Mouse (Mus musculus) kidney, postnatal 0 days (tissue): ENCODE measurements around the gene Cpz. TPM values are rescaled to one million over a fixed set of nuclear protein-coding genes. Genes with fewer than 3 reads are reported as not detected.

Experiments
- ATAC-seq: fragments of 200-750 bp; cut with Nextera tagmentation; replicated peaks from 2 replicates; pipeline ENCODE4 v1.8.0; 2017; ENCODE audit warnings: low read depth, moderate number of reproducible peaks, moderate TSS enrichment, moderate library complexity; ENCODE audit not compliant: low FRiP score
- DNase-seq: peaks from one replicate; pipeline ENCODE4 v3.0.0-alpha.2; 2016; ENCODE audit warnings: low spot score
- H3K27ac ChIP-seq: fragments of 300-500 bp; sonication (generic); 2 replicates; pipeline ENCODE4 v1.5.1; 2014; ENCODE audit warnings: mild to moderate bottlenecking
- H3K27me3 ChIP-seq: fragments of 300-500 bp; sonication (generic); 2 replicates; pipeline ENCODE4 v1.6.1; 2014; ENCODE audit warnings: low read length, mixed read lengths; ENCODE audit not compliant: insufficient read depth
- H3K36me3 ChIP-seq: fragments of 300-500 bp; sonication (generic); 2 replicates; pipeline ENCODE4 v1.6.1; 2014; ENCODE audit warnings: low read length, mixed read lengths; ENCODE audit not compliant: insufficient read depth
- H3K4me1 ChIP-seq: fragments of 300-500 bp; sonication (generic); replicated peaks from 2 replicates; pipeline ENCODE4 v1.6.1; 2014; ENCODE audit warnings: antibody characterized with exemption, low read length, mixed read lengths; ENCODE audit not compliant: insufficient read depth
- H3K4me2 ChIP-seq: fragments of 300-500 bp; sonication (generic); 2 replicates; pipeline ENCODE4 v1.6.1; 2014; ENCODE audit warnings: mild to moderate bottlenecking, low read length, moderate library complexity, mixed read lengths
- H3K4me3 ChIP-seq: fragments of 300-500 bp; sonication (generic); replicated peaks from 2 replicates; pipeline ENCODE4 v1.5.1; 2014; ENCODE audit warnings: low read depth, low read length
- H3K9ac ChIP-seq: fragments of 300-500 bp; sonication (generic); 2 replicates; pipeline ENCODE4 v1.6.1; 2014; ENCODE audit warnings: low read depth, low read length
- H3K9me3 ChIP-seq: fragments of 300-500 bp; sonication (generic); replicated peaks from 2 replicates; pipeline ENCODE4 v1.6.1; 2016; ENCODE audit warnings: low read length, inconsistent platforms, mixed read lengths
- CTCF ChIP-seq: IDR thresholded peaks from 2 replicates; pipeline ENCODE4 v1.5.1; 2016; ENCODE audit warnings: antibody characterized with exemption, low read depth, mild to moderate bottlenecking, moderate library complexity
- WGBS: fragments of 180-500 bp; shearing (Covaris S2); extraction: QIAGEN DNeasy Blood & Tissue Kit; methylation state at CpG from one replicate; pipeline ENCODE4 v1.1.7; 2014; 5-methylcytosine and 5-hydroxymethylcytosine counted together
- polyA plus RNA-seq: library from polyadenylated mRNA; unstranded; fragments of >200 nt; fragmentation: Nextera tagmentation; extraction: Ambion mirVana; gene quantifications from 2 replicates; pipeline ENCODE4 v1.2.1, GENCODE M21; 2015

Gene Cpz
- polyA plus RNA-seq, 1 experiment from 2014 or later, result 4.7 TPM

GRCm38 (mm10) chr5:35497344-35497743, 28.2 kb downstream of the Cpz start:
- no peak for TF ChIP-seq CTCF
- WGBS, result 52% methylated on average over 7 of the region's 7 CpGs
- ATAC-seq (no peak), DNase-seq (no peak)
- no peak overlapping the region for H3K4me3 ChIP-seq
- H3K9ac ChIP-seq, result no peak overlapping the region
- H3K36me3 ChIP-seq, result no peaks in the 10 kb centered on the region
- 0 out of 2 replicates have a peak, but pooled peaks cover 7% of the 10 kb centered on the region for H3K4me1 ChIP-seq
- H3K4me2 ChIP-seq, result no peak overlapping the region
- no peak overlapping the region for H3K27ac ChIP-seq
- no peaks in the 10 kb centered on the region for H3K27me3 ChIP-seq
- H3K9me3 ChIP-seq, result no peaks in the 10 kb centered on the region

GRCm38 (mm10) chr5:35495989-35496388, 29.5 kb downstream of the Cpz start:
- no peak overlapping the region for H3K9ac ChIP-seq
- H3K36me3 ChIP-seq, result no peaks in the 10 kb centered on the region
- DNase-seq, result no peak
- TF ChIP-seq CTCF, result no peak
- H3K4me3 ChIP-seq, result no peak overlapping the region
- WGBS, result 27% methylated on average over 5 of the region's 5 CpGs
- 0 out of 2 replicates have a peak, but pooled peaks cover 7% of the 10 kb centered on the region for H3K4me1 ChIP-seq
- ATAC-seq, result no peak
- no peaks in the 10 kb centered on the region for H3K27me3 ChIP-seq
- H3K27ac ChIP-seq, result no peak overlapping the region
- H3K4me2 ChIP-seq, result no peak overlapping the region
- H3K9me3 ChIP-seq, result no peaks in the 10 kb centered on the region

- Histone ChIP-seq H3K36me3 (no peaks in the 10 kb centered on the region), H3K4me2 (no peak overlapping the region), H3K4me3 (no peak overlapping the region), H3K9ac (0 out of 2 replicates have a peak overlapping the region, but pooled peaks have one; percentile 18), H3K27me3 (no peaks in the 10 kb centered on the region), H3K4me1 (0 out of 2 replicates have a peak, but pooled peaks cover 7% of the 10 kb centered on the region), H3K9me3 (no peaks in the 10 kb centered on the region), H3K27ac (0 out of 2 replicates have a peak overlapping the region, but pooled peaks have one; percentile 11)
- ATAC-seq (peak; percentile 76), DNase-seq (peak; percentile 22)
- TF ChIP-seq CTCF, result no peak
- 9% methylated on average over 8 of the region's 8 CpGs for WGBS
Measured at GRCm38 (mm10) chr5:35494773-35495390, 30.6 kb downstream of the Cpz start.

GRCm38 (mm10) chr5:35493770-35494169, 31.7 kb downstream of the Cpz start:
- Histone ChIP-seq H3K4me3 (no peak overlapping the region), H3K9ac (no peak overlapping the region), H3K4me1 (0 out of 2 replicates have a peak, but pooled peaks cover 7% of the 10 kb centered on the region), H3K4me2 (no peak overlapping the region), H3K36me3 (no peaks in the 10 kb centered on the region), H3K27me3 (no peaks in the 10 kb centered on the region), H3K27ac (no peak overlapping the region), H3K9me3 (no peaks in the 10 kb centered on the region)
- ATAC-seq, result no peak
- WGBS, result 26% methylated on average over 12 of the region's 12 CpGs
- DNase-seq, result no peak
- TF ChIP-seq CTCF, result no peak

GRCm38 (mm10) chr5:35479521-35479920, 46.0 kb downstream of the Cpz start:
- Histone ChIP-seq H3K27ac (no peak overlapping the region), H3K4me3 (no peak overlapping the region), H3K4me2 (no peak overlapping the region), H3K36me3 (no peaks in the 10 kb centered on the region), H3K9me3 (no peaks in the 10 kb centered on the region), H3K27me3 (no peaks in the 10 kb centered on the region), H3K4me1 (no peaks in the 10 kb centered on the region), H3K9ac (no peak overlapping the region)
- no peak for TF ChIP-seq CTCF
- DNase-seq (no peak), ATAC-seq (no peak)
- 21% methylated on average over 4 of the region's 4 CpGs for WGBS

- no peak overlapping the region for H3K9ac ChIP-seq
- TF ChIP-seq CTCF, result peak; percentile 62
- no peak overlapping the region for H3K4me3 ChIP-seq
- no peaks in the 10 kb centered on the region for H3K4me1 ChIP-seq
- 41% methylated on average over 6 of the region's 6 CpGs for WGBS
- H3K27me3 ChIP-seq, result no peaks in the 10 kb centered on the region
- DNase-seq (no peak), ATAC-seq (no peak)
- no peak overlapping the region for H3K27ac ChIP-seq
- no peaks in the 10 kb centered on the region for H3K36me3 ChIP-seq
- no peak overlapping the region for H3K4me2 ChIP-seq
- no peaks in the 10 kb centered on the region for H3K9me3 ChIP-seq
Measured at GRCm38 (mm10) chr5:35475236-35475635, 50.3 kb downstream of the Cpz start.
